Mouse (Mus musculus): ENCODE results near the gene Fli1.

Gene Fli1

GRCm38 (mm10) chr9:32468313-32468712, 74.3 kb downstream of the Fli1 start:
- no peak for DNase-seq (ENCODE audit: low spot score)

- no peak for DNase-seq (ENCODE audit: low spot score)
Measured at GRCm38 (mm10) chr9:32467443-32467842, 75.2 kb downstream of the Fli1 start.

- no peak for DNase-seq (ENCODE audit: low spot score)
Measured at GRCm38 (mm10) chr9:32466861-32467260, 75.8 kb downstream of the Fli1 start.

GRCm38 (mm10) chr9:32456707-32457106, 86.0 kb downstream of the Fli1 start:
- DNase-seq (ENCODE audit: low spot score) = no peak

- no peak for DNase-seq (ENCODE audit: low spot score)
Measured at GRCm38 (mm10) chr9:32450161-32450560, 92.5 kb downstream of the Fli1 start.

- no peak for DNase-seq (ENCODE audit: low spot score)
Measured at GRCm38 (mm10) chr9:32448766-32449165, 93.9 kb downstream of the Fli1 start.

GRCm38 (mm10) chr9:32445789-32446188, 96.9 kb downstream of the Fli1 start:
- DNase-seq (ENCODE audit: low spot score) = peak; percentile 65

GRCm38 (mm10) chr9:32444453-32445201, 98.0 kb downstream of the Fli1 start:
- DNase-seq (ENCODE audit: low spot score) = no peak

- DNase-seq (ENCODE audit: low spot score) = peak; percentile 63
Measured at GRCm38 (mm10) chr9:32443817-32444216, 98.8 kb downstream of the Fli1 start.

- no peak for DNase-seq (ENCODE audit: low spot score)
Measured at GRCm38 (mm10) chr9:32443115-32443514, 99.5 kb downstream of the Fli1 start.

GRCm38 (mm10) chr9:32434241-32435213, 108.1 kb downstream of the Fli1 start:
- DNase-seq (ENCODE audit: low spot score) = no peak

GRCm38 (mm10) chr9:32431061-32431460, 111.6 kb downstream of the Fli1 start:
- DNase-seq (ENCODE audit: low spot score) = no peak

GRCm38 (mm10) chr9:32425321-32425720, 117.3 kb downstream of the Fli1 start:
- no peak for DNase-seq (ENCODE audit: low spot score)

- no peak for DNase-seq (ENCODE audit: low spot score)
Measured at GRCm38 (mm10) chr9:32420711-32421110, 122.0 kb downstream of the Fli1 start.

- peak; percentile 54 for DNase-seq (ENCODE audit: low spot score)
Measured at GRCm38 (mm10) chr9:32417466-32418116, 125.1 kb downstream of the Fli1 start.

- no peak for DNase-seq (ENCODE audit: low spot score)
Measured at GRCm38 (mm10) chr9:32415952-32416351, 126.7 kb downstream of the Fli1 start.

GRCm38 (mm10) chr9:32414956-32415355, 127.7 kb downstream of the Fli1 start:
- DNase-seq (ENCODE audit: low spot score) = no peak

GRCm38 (mm10) chr9:32412836-32413580, 129.7 kb downstream of the Fli1 start:
- DNase-seq (ENCODE audit: low spot score) = no peak

GRCm38 (mm10) chr9:32411507-32411906, 131.2 kb downstream of the Fli1 start:
- DNase-seq (ENCODE audit: low spot score) = no peak

GRCm38 (mm10) chr9:32410671-32411070, 132.0 kb downstream of the Fli1 start:
- DNase-seq (ENCODE audit: low spot score) = no peak

GRCm38 (mm10) chr9:32409060-32409961, 133.3 kb downstream of the Fli1 start:
- peak; percentile 80 for DNase-seq (ENCODE audit: low spot score)

Measured in embryo, embryonic 10.5 days (tissue).